Mouse (Mus musculus): ENCODE results near the gene Foxn3.

Foxn3 gene

GRCm38 (mm10) chr12:99562073-99562866 lies 1.1 kb downstream of the Foxn3 start:
- peak; percentile 80 for DNase-seq (ENCODE audit: low spot score)

DNA sequence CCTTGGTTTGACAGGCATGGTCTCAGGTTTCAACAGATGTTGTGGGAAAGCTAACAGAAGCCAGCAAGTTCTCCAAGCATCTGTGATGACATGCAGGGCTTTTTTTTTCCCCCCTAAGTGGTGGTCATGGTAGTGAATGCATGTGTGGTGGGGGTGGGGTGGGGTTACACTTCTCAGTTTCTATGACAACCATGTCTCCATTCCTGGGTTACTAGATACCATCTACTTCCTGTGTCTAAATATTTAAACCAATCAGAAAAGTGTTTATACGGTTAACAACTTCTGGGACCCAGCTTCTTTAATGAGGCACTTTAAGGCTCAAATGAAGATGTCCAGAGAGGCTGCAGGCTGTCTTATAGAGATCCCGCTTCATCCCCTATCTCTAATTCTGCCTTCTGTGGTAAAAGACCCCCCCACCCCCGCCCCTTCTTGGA lies 2.0 kb downstream of the Foxn3 start:
- peak; percentile 83 for DNase-seq (ENCODE audit: low spot score)

DNA sequence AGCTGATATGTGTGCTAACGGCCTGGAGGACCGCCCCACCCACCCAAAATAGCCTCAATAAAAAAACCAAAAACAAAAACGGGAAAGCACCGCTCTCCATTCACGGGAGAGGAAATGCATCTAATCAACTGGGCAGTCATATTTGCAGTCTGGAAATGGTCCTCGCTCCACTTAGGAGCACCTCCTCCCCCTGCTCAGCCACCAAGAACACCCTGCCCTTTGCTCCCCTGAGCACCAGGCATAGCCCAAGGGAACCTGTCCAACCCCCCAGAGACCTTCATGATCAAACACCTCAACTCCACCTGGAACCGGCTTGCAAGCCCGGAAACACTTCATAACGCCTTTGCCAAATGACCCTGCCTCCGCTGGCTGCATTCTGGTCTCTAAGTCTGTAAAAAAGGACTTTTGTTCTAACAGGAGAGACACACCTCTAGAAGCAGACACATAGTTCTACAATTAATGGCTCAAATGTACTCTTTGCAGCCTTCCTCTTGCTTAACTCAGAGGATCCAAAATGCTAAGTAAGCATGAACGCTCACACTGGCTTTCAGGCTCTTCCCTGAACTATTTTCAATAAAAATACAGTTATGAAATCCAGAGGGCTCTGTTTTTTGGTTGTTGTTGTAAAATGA lies 2.6 kb downstream of the Foxn3 start:
- DNase-seq (ENCODE audit: low spot score), result no peak

GRCm38 (mm10) chr12:99559483-99559882 lies 3.9 kb downstream of the Foxn3 start:
- DNase-seq (ENCODE audit: low spot score), result no peak

DNA sequence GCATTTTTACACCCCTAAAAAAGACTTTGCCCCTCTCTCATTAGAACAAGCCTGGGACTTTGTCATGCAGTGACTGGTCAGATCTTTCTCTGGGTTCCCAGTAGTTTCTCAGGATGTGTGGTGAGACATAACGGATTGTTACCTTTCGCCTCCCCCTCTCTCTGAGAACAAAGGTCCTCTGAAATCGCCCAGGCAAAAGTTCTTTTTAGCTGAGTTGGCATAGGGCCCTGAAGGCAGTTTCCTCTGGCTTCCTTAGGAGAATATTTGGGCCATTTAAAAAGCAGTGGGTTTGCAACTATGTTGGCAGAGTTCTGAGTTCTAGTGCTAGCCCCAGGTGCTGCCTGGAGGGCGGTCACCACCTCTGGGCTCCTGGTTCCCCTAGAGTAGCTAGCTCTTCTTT lies 4.9 kb downstream of the Foxn3 start:
- no peak for DNase-seq (ENCODE audit: low spot score)

DNA sequence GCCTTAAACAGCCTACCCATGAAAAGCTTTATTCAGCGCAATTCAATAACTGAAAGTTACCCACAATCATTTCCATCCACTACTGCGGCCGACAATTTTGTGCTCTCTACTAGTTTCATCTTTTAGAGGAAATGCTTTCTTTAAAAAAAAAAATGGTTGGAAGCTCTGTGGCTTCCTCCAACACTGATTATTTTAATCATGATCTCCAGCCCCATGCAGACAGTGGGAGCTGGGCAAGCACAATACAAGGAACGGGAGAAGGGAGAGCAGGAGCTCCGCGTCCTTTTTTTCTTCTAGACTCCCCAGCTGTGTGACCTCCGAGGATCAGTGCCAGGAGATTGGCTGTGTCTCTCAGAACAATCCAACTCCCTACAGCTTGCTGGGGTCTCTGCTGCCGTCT lies 5.9 kb downstream of the Foxn3 start:
- DNase-seq (ENCODE audit: low spot score), result no peak

GRCm38 (mm10) chr12:99550629-99551028 lies 12.8 kb downstream of the Foxn3 start:
- peak; percentile 31 for DNase-seq (ENCODE audit: low spot score)

- no peak for DNase-seq (ENCODE audit: low spot score)
Measured at GRCm38 (mm10) chr12:99549811-99550210, 13.6 kb downstream of the Foxn3 start.

DNA sequence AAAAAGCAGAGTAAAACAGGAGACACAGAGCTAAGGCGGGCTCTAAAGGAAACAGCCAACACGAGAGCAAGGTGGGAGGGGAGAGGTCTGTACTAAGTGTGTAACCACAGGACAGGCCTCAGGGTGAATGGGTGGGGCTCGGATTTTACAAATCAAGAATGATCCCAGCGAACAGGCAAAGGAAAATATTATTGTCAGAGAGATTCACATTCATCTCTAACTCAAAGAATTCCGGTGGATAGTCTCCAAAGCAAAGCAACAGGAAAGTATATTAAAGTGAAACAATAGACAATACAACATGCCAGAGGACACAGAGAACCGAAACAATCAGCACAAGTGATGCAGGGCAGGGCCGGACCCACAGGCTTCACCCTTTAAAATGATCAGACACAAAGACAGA lies 15.0 kb downstream of the Foxn3 start:
- DNase-seq (ENCODE audit: low spot score), result no peak

DNA sequence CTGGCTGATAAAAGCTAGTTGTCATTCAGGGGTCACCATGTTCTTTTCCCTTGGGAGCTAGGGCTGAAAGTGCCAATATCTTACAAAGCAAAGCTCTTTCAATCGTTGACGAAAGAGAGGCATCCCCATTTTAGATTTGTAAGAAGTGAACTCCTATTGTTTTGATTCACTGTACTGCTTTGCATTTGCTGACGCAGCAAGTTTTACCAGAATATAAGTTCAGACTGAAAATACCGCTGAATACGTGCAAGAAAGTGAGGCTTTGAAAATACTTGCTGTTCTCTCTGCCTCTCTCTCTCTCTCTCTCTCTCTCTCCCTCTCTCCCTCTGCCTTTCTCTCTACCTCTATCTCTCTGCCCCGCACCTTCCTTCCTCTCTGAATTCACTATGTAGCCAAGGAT lies 16.1 kb downstream of the Foxn3 start:
- no peak for DNase-seq (ENCODE audit: low spot score)

DNA sequence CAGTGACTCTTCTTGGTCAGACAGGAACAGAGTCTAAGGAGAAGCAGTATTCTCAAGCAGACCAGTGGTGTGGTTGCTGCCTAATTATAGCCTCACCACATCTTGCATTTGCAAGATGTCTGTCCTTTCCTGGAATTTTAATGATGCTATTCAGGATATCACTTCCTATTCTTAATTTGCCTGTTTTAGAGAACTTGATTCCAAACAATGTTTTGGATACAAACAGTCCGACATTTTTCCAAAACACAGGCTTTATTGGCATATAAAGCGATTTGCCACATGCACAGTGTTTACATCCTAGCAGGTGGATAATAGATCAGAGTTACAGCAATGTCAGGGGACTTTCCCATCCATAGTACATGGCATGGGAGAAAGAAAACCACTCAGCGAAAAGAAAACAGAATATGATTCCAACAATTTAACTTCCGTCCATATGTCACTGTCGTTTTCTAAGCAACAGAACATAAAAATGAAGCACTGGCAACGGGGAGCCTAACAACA lies 18.1 kb downstream of the Foxn3 start:
- DNase-seq (ENCODE audit: low spot score), result no peak

- DNase-seq (ENCODE audit: low spot score), result no peak
Measured at GRCm38 (mm10) chr12:99544262-99545128, 18.9 kb downstream of the Foxn3 start.

- DNase-seq (ENCODE audit: low spot score), result no peak
Measured at GRCm38 (mm10) chr12:99543421-99544195, 19.8 kb downstream of the Foxn3 start.

GRCm38 (mm10) chr12:99540201-99540600 lies 23.2 kb downstream of the Foxn3 start:
- no peak for DNase-seq (ENCODE audit: low spot score)

- DNase-seq (ENCODE audit: low spot score), result no peak
Measured at GRCm38 (mm10) chr12:99537316-99537715, 26.1 kb downstream of the Foxn3 start.

- no peak for DNase-seq (ENCODE audit: low spot score)
Measured at GRCm38 (mm10) chr12:99536426-99536825, 27.0 kb downstream of the Foxn3 start.

DNA sequence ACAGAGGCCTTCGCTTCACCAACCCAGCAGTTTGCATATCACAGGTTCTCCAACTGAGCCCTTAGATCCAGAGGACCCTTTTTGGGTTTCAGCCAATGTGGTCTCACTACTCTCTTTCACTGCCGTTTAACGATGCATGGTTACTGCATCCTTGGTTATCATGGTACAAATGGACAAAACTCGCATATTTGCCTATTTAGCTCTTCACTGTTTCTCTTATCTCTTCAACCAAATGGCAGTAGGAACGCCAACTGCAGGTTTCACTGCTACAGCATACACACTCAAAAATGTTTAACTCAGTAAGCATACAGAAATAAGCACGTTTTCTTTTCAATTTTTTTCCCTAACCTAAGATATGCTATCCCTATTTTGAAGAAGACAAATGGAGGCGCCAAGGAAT lies 31.0 kb downstream of the Foxn3 start:
- no peak for DNase-seq (ENCODE audit: low spot score)

DNA sequence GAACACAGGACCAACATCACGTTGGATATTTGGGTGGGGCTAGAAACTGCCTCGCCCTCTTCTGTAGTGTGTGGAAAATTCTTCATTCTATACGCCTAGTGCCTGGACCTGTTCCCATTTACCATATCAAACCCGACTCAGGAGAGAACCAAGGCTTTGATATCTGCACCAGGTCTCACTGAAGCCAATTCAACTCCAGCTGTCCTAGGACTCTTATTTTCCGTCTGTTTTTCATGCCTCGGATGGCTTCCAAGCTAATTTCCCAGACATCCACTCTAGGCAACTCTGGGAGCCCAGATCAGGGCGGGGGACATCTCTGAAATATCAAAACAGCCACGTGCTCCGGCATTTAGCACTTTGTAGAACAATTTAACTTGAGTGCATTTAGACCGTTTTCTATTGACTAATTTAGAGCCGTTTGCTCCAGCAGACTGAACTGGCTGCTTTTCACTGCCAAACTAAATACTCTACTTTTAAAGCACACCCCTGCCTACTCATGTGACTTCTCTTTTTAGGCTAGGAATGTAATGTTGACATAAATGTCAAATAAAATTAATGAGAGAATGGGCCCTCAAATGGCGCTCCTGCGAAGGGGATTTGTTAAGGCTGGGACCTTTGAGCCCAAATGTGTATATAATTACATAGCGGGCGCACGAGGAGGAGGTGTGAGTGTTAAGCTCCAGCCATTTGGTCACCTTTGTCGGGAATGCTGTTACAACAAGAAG lies 33.5 kb downstream of the Foxn3 start:
- DNase-seq (ENCODE audit: low spot score), result peak; percentile 66

- DNase-seq (ENCODE audit: low spot score), result peak; percentile 61
Measured at GRCm38 (mm10) chr12:99528958-99529357, 34.4 kb downstream of the Foxn3 start.

GRCm38 (mm10) chr12:99527452-99527851 lies 35.9 kb downstream of the Foxn3 start:
- no peak for DNase-seq (ENCODE audit: low spot score)

- peak; percentile 27 for DNase-seq (ENCODE audit: low spot score)
Measured at GRCm38 (mm10) chr12:99526571-99527140, 36.7 kb downstream of the Foxn3 start.

Data from embryo, embryonic 10.5 days (tissue).